In the genomic region with DNA sequence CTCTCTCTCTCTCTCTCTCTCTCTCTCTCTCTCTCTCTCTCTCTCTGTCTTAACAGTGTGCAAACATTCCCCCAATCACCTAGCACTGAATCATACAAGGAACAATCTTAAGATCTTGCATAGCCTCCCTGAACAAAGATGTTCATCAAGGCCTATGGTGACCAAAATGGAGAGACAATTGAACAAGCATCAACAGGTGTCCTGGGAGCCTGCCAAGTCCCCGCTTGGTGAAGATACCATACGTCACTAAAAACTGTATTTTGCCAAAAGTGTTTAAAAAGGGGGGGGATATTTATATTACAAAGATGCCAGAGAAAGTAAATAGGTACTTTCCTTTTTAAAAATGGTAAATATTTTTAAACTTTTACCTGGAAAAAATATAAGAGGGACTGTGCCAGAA, we compare ENCODE assay signal across 17 mouse cellular contexts.
A peak's percentile ranks its signal among the peaks of the same experiment; 100 is the strongest.
DNase-seq lines count a peak whose midpoint lies in the region.
"Had no signal": no experiment of that assay in that cellular context is flagged by ENCODE, and none has a peak within 500 bp of the region (broad histone marks: within the 10 kb centered on the region; RNA-seq: fewer than 3 reads in every experiment).

No protein-coding gene starts in this region.

- intact Hi-C loops in left cerebral cortex, postnatal 4 days (cut with DNase I), result no loop called here

- DNase-seq in cerebellum, postnatal 10 days, result peak; percentile 59 to 71
- no peak for DNase-seq in cerebellum, adult 8-10 months
- DNase-seq in cerebellum, postnatal 14 days, result peak; percentile 22 to 62
- no peak for DNase-seq in cerebellum, adult 18-20 months
- DNase-seq in cerebellum, postnatal 36 days, result peak; percentile 10
- no peak for DNase-seq in cerebellum, adult 11 months
- DNase-seq in left cerebral cortex, postnatal 4 days, result peak; percentile 31
- no peak for DNase-seq in left cerebral cortex, adult 11 months (ENCODE audit: low spot score)
- DNase-seq: adrenal gland, adult 2 months; adrenal gland, adult 8-10 months; adrenal gland, postnatal 10 days; adrenal gland, postnatal 14 days; adrenal gland, postnatal 25 days; adrenal gland, postnatal 36 days; B cell, adult 2 months; cerebellum, adult 11-12 months; cerebellum, adult 2 months had no signal

Comparison
In these comparisons a context has a peak if more than half of its experiments do, and no peak if none do; other contexts are left out.
1. DNase-seq: peak in cerebellum, postnatal 10 days (2 of 2), cerebellum, postnatal 14 days (2 of 2), cerebellum, postnatal 36 days (2 of 2) and left cerebral cortex, postnatal 4 days (single experiment); none in cerebellum, adult 8-10 months (single experiment), cerebellum, adult 18-20 months (0 of 2), cerebellum, adult 11 months (single experiment) and left cerebral cortex, adult 11 months (single experiment).